Mouse (Mus musculus) limb, embryonic 15.5 days (tissue): ENCODE results near the gene Pold1. TPM values are rescaled to one million over a fixed set of nuclear protein-coding genes. Genes with fewer than 3 reads are reported as not detected.

ENCODE experiments used
- ATAC-seq: fragments of 200-750 bp; cut with Nextera tagmentation; 2 replicates; pipeline ENCODE4 v1.8.0; 2017; ENCODE audit warnings: low read depth, moderate TSS enrichment; ENCODE audit not compliant: insufficient number of reproducible peaks, low FRiP score, low TSS enrichment
- H3K27ac ChIP-seq: fragments of 300-500 bp; sonication (generic); 2 replicates; pipeline ENCODE4 v1.5.1; 2015; ENCODE audit warnings: moderate library complexity, mild to moderate bottlenecking, inconsistent platforms
- H3K27me3 ChIP-seq: fragments of 300-500 bp; sonication (generic); 2 replicates; pipeline ENCODE4 v1.6.1; 2015; ENCODE audit warnings: inconsistent platforms
- H3K36me3 ChIP-seq: fragments of 300-500 bp; sonication (generic); 2 replicates; pipeline ENCODE4 v1.6.1; 2015; ENCODE audit warnings: inconsistent platforms
- H3K4me1 ChIP-seq: fragments of 300-500 bp; sonication (generic); 2 replicates; pipeline ENCODE4 v1.6.1; 2015; ENCODE audit warnings: inconsistent platforms
- H3K4me2 ChIP-seq: fragments of 300-500 bp; sonication (generic); 2 replicates; pipeline ENCODE4 v1.6.1; 2015; ENCODE audit warnings: mild to moderate bottlenecking, inconsistent platforms
- H3K4me3 ChIP-seq: fragments of 300-500 bp; sonication (generic); 2 replicates; pipeline ENCODE4 v1.5.1; 2015; ENCODE audit warnings: mild to moderate bottlenecking, inconsistent platforms
- H3K9ac ChIP-seq: fragments of 300-500 bp; sonication (generic); 2 replicates; pipeline ENCODE4 v1.6.1; 2015; ENCODE audit warnings: inconsistent platforms
- H3K9me3 ChIP-seq: fragments of 300-500 bp; sonication (generic); 2 replicates; pipeline ENCODE4 v1.6.1; 2016; ENCODE audit warnings: inconsistent platforms
- WGBS: fragments of 180-500 bp; shearing (Covaris S2); methylation state at CpG from one replicate; pipeline ENCODE4 v1.1.7; 2015; 5-methylcytosine and 5-hydroxymethylcytosine counted together
- polyA plus RNA-seq: library from polyadenylated mRNA; unstranded; fragments of >200 nt; fragmentation: Nextera tagmentation; extraction: Ambion mirVana; gene quantifications from 2 replicates; pipeline ENCODE4 v1.2.1, GENCODE M21; 2015

The Pold1 gene
- polyA plus RNA-seq, 1 experiment from 2014 or later: 75.7 TPM

- Histone ChIP-seq H3K27ac (no peak overlapping the region), H3K9me3 (no peaks in the 10 kb centered on the region), H3K36me3 (no peaks in the 10 kb centered on the region), H3K4me2 (no peak overlapping the region), H3K4me3 (no peak overlapping the region), H3K27me3 (no peaks in the 10 kb centered on the region), H3K4me1 (no peaks in the 10 kb centered on the region), H3K9ac (no peak overlapping the region)
- no peak for ATAC-seq
- 74% methylated on average over 5 of the region's 5 CpGs for WGBS
Observed at GRCm38 (mm10) chr7:44572956-44573484, 24.4 kb upstream of the Pold1 start.

GRCm38 (mm10) chr7:44572213-44572701 is 23.6 kb upstream of the Pold1 start, which contains the start of gene Napsa:
Napsa (plus strand) TSS chr7:44572380.
- no peak within 1 kb of the TSS for H3K27ac ChIP-seq
- no peaks in the 10 kb centered on the region for H3K36me3 ChIP-seq
- H3K4me2 ChIP-seq: no peak within 1 kb of the TSS

GRCm38 (mm10) chr7:44571811-44572210 is 23.2 kb upstream of the Pold1 start:
- Histone ChIP-seq H3K27ac (no peak overlapping the region), H3K27me3 (no peaks in the 10 kb centered on the region), H3K36me3 (no peaks in the 10 kb centered on the region), H3K9me3 (no peaks in the 10 kb centered on the region), H3K9ac (no peak overlapping the region), H3K4me1 (no peaks in the 10 kb centered on the region), H3K4me3 (no peak overlapping the region), H3K4me2 (no peak overlapping the region)
- no peak for ATAC-seq
- 58% methylated on average over 4 of the region's 4 CpGs for WGBS

More at GRCm38 (mm10) chr7:44572213-44572701, 23.6 kb upstream of the Pold1 start, which contains the start of gene Napsa:
- H3K4me3 ChIP-seq: no peak within 1 kb of the TSS
- 25% methylated on average over 7 of the region's 7 CpGs for WGBS
- H3K9me3 ChIP-seq: no peaks in the 10 kb centered on the region
- H3K4me1 ChIP-seq: no peaks in the 10 kb centered on the region
- no peak within 1 kb of the TSS for H3K9ac ChIP-seq
- no peak for ATAC-seq
- no peaks in the 10 kb centered on the region for H3K27me3 ChIP-seq

GRCm38 (mm10) chr7:44570989-44571388 is 22.3 kb upstream of the Pold1 start:
- H3K9ac ChIP-seq: no peak overlapping the region
- H3K4me2 ChIP-seq: no peak overlapping the region
- H3K4me3 ChIP-seq: no peak overlapping the region
- H3K36me3 ChIP-seq: no peaks in the 10 kb centered on the region
- H3K27me3 ChIP-seq: no peaks in the 10 kb centered on the region
- ATAC-seq: no peak
- no peaks in the 10 kb centered on the region for H3K4me1 ChIP-seq
- H3K27ac ChIP-seq: no peak overlapping the region
- H3K9me3 ChIP-seq: no peaks in the 10 kb centered on the region
- WGBS: 75% methylated on average over 6 of the region's 6 CpGs

- Histone ChIP-seq H3K36me3 (no peaks in the 10 kb centered on the region), H3K4me2 (no peak overlapping the region), H3K9me3 (no peaks in the 10 kb centered on the region), H3K9ac (no peak overlapping the region), H3K4me1 (no peaks in the 10 kb centered on the region), H3K27ac (no peak overlapping the region), H3K27me3 (0 out of 2 replicates have a peak, but pooled peaks cover 5% of the 10 kb centered on the region), H3K4me3 (no peak overlapping the region)
- no peak for ATAC-seq
- WGBS: 63% methylated on average over 9 of the region's 9 CpGs
Observed at GRCm38 (mm10) chr7:44568803-44569202, 20.2 kb upstream of the Pold1 start.

- ATAC-seq: no peak
- 70% methylated on average over 6 of the region's 6 CpGs for WGBS
- no peak overlapping the region for H3K4me2 ChIP-seq
- H3K36me3 ChIP-seq: no peaks in the 10 kb centered on the region
- no peaks in the 10 kb centered on the region for H3K9me3 ChIP-seq
- H3K9ac ChIP-seq: no peak overlapping the region
- 0 out of 2 replicates have a peak, but pooled peaks cover 5% of the 10 kb centered on the region for H3K27me3 ChIP-seq
- no peak overlapping the region for H3K27ac ChIP-seq
- H3K4me1 ChIP-seq: no peaks in the 10 kb centered on the region
- no peak overlapping the region for H3K4me3 ChIP-seq
Observed at GRCm38 (mm10) chr7:44565414-44565813, 16.8 kb upstream of the Pold1 start.

GRCm38 (mm10) chr7:44564486-44564885 is 15.8 kb upstream of the Pold1 start:
- H3K9ac ChIP-seq: no peak overlapping the region
- no peaks in the 10 kb centered on the region for H3K36me3 ChIP-seq
- H3K4me3 ChIP-seq: no peak overlapping the region
- H3K27ac ChIP-seq: no peak overlapping the region
- no peaks in the 10 kb centered on the region for H3K4me1 ChIP-seq
- 83% methylated on average over 10 of the region's 10 CpGs for WGBS
- 0 out of 2 replicates have a peak, but pooled peaks cover 5% of the 10 kb centered on the region for H3K27me3 ChIP-seq
- no peak overlapping the region for H3K4me2 ChIP-seq
- H3K9me3 ChIP-seq: no peaks in the 10 kb centered on the region
- ATAC-seq: no peak

GRCm38 (mm10) chr7:44563284-44563683 is 14.6 kb upstream of the Pold1 start:
- ATAC-seq: no peak
- Histone ChIP-seq H3K4me1 (no peaks in the 10 kb centered on the region), H3K36me3 (no peaks in the 10 kb centered on the region), H3K27ac (no peak overlapping the region), H3K4me2 (no peak overlapping the region), H3K27me3 (0 out of 2 replicates have a peak, but pooled peaks cover 5% of the 10 kb centered on the region), H3K9me3 (no peaks in the 10 kb centered on the region), H3K9ac (no peak overlapping the region), H3K4me3 (no peak overlapping the region)
- 41% methylated on average over 8 of the region's 8 CpGs for WGBS

- Histone ChIP-seq H3K4me3 (no peak overlapping the region), H3K4me2 (no peak overlapping the region), H3K4me1 (no peaks in the 10 kb centered on the region), H3K36me3 (no peaks in the 10 kb centered on the region), H3K27ac (no peak overlapping the region), H3K9me3 (no peaks in the 10 kb centered on the region), H3K9ac (0 out of 2 replicates have a peak overlapping the region, but pooled peaks have one; percentile 20), H3K27me3 (0 out of 2 replicates have a peak, but pooled peaks cover 3% of the 10 kb centered on the region)
- ATAC-seq: no peak
- 53% methylated on average over 18 of the region's 18 CpGs for WGBS
Observed at GRCm38 (mm10) chr7:44560435-44561400, 12.1 kb upstream of the Pold1 start.

- H3K4me2 ChIP-seq: no peak overlapping the region
- no peaks in the 10 kb centered on the region for H3K9me3 ChIP-seq
- H3K4me3 ChIP-seq: no peak overlapping the region
- no peak overlapping the region for H3K27ac ChIP-seq
- no peak for ATAC-seq
- H3K36me3 ChIP-seq: no peaks in the 10 kb centered on the region
- 62% methylated on average over 2 of the region's 2 CpGs for WGBS
- H3K4me1 ChIP-seq: peaks cover 7% of the 10 kb centered on the region
- H3K9ac ChIP-seq: no peak overlapping the region
- H3K27me3 ChIP-seq: no peaks in the 10 kb centered on the region
Observed at GRCm38 (mm10) chr7:44557629-44558028, 9.0 kb upstream of the Pold1 start.

- Histone ChIP-seq H3K4me1 (peaks cover 10% of the 10 kb centered on the region), H3K9me3 (no peaks in the 10 kb centered on the region), H3K27ac (peak within 1 kb of the TSS; percentile 100), H3K9ac (peak within 1 kb of the TSS; percentile 67), H3K4me2 (peak within 1 kb of the TSS; percentile 81), H3K36me3 (peaks cover 30% of the 10 kb centered on the region), H3K4me3 (peak within 1 kb of the TSS; percentile 97), H3K27me3 (no peaks in the 10 kb centered on the region)
- peak; percentile 77 for ATAC-seq
- WGBS: under 1% methylated on average over 22 of the region's 22 CpGs
Observed at GRCm38 (mm10) chr7:44553826-44554225, 5.2 kb upstream of the Pold1 start, which contains the start of gene Nr1h2. Nr1h2 (minus strand) TSS chr7:44553951.
